ENCODE assay signal across 8 mouse cellular contexts in the genomic region with DNA sequence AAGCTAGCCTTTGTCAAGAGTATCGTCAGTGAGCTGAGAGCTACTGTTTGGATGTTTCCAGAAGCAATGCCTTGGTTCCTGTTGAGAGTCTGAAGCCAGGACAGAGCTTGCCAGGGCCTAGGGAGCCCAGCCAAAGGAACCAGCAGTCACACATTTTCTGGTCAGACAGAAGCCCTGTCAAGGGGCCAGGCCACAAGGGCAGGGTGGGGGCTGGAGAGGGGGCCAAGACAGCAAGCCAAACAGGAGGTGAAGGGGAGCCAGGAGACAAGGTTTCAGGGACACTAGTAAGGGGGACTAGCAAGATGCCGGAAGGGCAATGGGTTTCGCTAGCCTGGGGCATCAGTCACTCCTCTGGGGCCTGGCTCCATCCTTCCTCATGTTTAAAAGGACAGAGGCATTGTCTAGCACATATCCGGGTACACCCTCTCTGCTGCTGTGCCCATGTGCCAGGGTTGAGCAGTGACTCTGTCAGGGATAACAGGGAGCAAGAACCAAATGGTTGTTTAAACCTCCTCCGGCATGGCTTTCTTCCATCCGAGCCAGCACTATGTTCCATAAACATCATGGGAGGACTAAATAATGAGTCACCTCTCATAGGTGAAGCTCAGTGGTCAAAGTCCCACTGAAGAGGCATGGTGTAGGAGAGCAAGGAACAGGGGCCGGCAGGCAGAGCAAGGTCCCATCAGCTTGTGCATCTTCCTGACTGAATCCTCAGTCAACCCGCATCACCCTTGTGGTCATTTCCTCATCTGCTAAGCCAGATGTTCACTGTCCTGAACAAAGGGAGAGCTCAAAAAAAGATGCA. TPM values are rescaled to one million over a fixed set of nuclear protein-coding genes. Genes with fewer than 3 reads are reported as not detected.
DNase-seq lines count a peak whose midpoint lies in the region; ATAC-seq lines count a peak whose summit lies in the region.

No protein-coding gene starts in this region.

- no peak for ATAC-seq in hindbrain, embryonic 11.5 days (ENCODE audit: low FRiP score)

- H3K4me2 ChIP-seq in hindbrain, embryonic 11.5 days (replicated peaks; ENCODE audit: low read depth, low read length): no peak overlapping the region

- H3K4me1 ChIP-seq in hindbrain, embryonic 11.5 days (replicated peaks; ENCODE audit: control insufficient read depth, insufficient read depth, low read length): no peaks in the 10 kb centered on the region

- H3K27me3 ChIP-seq in hindbrain, embryonic 11.5 days (ENCODE audit: control insufficient read depth, insufficient read depth, low read length): no peaks in the 10 kb centered on the region

- no peaks in the 10 kb centered on the region for H3K9me3 ChIP-seq in hindbrain, embryonic 11.5 days (ENCODE audit: control insufficient read depth, low read length)

- peak; percentile 29 for DNase-seq in adrenal gland, postnatal 25 days
- DNase-seq in adrenal gland, postnatal 10 days: no peak
- DNase-seq in right cerebral cortex, postnatal 10 days (ENCODE audit: low spot score in 2 of 2): peak; percentile 57 to 69
- no peak for DNase-seq in right cerebral cortex, postnatal 36 days (ENCODE audit: low spot score in 2 of 2)
- peak; percentile 59 for DNase-seq in kidney, postnatal 14 days
- DNase-seq in spleen, postnatal 36 days (ENCODE audit: low spot score in 2 of 2): no peak
- DNase-seq in c-Kit-positive CD71-positive TER-119-positive erythroid progenitor cells, embryonic 14.5 days (ENCODE audit: low spot score): no peak
- no peak for DNase-seq in hindbrain, embryonic 11.5 days (ENCODE audit: low spot score)

- WGBS in hindbrain, embryonic 11.5 days: 91% methylated on average over 8 of the region's 8 CpGs

- no peak overlapping the region for H3K27ac ChIP-seq in hindbrain, embryonic 11.5 days (ENCODE audit: low read depth, low read length)

- no peak overlapping the region for H3K9ac ChIP-seq in hindbrain, embryonic 11.5 days (ENCODE audit: low read depth, low read length)

- H3K36me3 ChIP-seq in hindbrain, embryonic 11.5 days (ENCODE audit: control insufficient read depth, insufficient read depth, low read length): no peaks in the 10 kb centered on the region

- no peak overlapping the region for H3K4me3 ChIP-seq in hindbrain, embryonic 11.5 days (ENCODE audit: low read depth, low read length)

RNA-seq across cellular contexts. Expression of gene Arhgap31, which starts 44.0 kb away (rescaled TPM):
- 26.1 and 28.4 TPM in 2 replicates for total RNA-seq in adrenal gland, postnatal 25 days (2021)
- 10 to 100 TPM; 31.6 to 36.3 TPM for total RNA-seq in adrenal gland, postnatal 10 days (2021)
- 7.3 and 9.0 TPM in 2 replicates for polyA plus RNA-seq in hindbrain, embryonic 11.5 days (2014; fragmentation: Nextera tagmentation; extraction: Ambion mirVana)

Comparison
In these comparisons a context has a peak if more than half of its experiments do, and no peak if none do; other contexts are left out.
1. DNase-seq: peak in adrenal gland, postnatal 25 days (single experiment), right cerebral cortex, postnatal 10 days (2 of 2) and kidney, postnatal 14 days (single experiment); none in adrenal gland, postnatal 10 days (single experiment), right cerebral cortex, postnatal 36 days (0 of 2), spleen, postnatal 36 days (0 of 2), c-Kit-positive CD71-positive TER-119-positive erythroid progenitor cells, embryonic 14.5 days (single experiment) and hindbrain, embryonic 11.5 days (single experiment).